Mouse (Mus musculus) ovary, postnatal 10 days (tissue): Measurements from ENCODE around the gene Gsdma2.
"Not testable (repeated sequence)": the region's sequence is repeated elsewhere in the genome, so short reads cannot be mapped to it uniquely, and the experiment has no call there.

Experiments used
- DNase-seq: peaks from one replicate; pipeline ENCODE4 v3.0.0; 2022; ENCODE audit warnings: low spot score

Gene Gsdma2

DNA sequence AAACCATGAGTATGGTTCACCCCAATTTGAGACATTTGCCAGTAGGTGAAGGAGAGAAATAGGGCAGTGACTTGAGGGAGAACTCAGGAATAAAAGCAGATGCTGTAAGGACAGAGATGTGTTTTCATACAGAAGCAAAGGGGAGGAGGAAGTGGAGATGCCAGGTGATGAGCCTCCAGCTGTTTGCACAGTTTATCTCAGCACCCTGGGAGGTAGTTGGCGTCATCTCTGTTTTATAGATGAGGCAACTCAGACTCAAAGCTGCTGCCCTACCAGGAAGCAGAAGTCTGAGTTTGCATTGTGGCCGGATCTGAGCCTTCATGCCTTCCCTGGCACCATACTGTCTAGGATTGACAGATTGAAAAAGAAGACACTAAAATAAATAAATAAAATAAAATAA, 22.4 kb downstream of the Gsdma2 start:
- DNase-seq, result no peak

DNA sequence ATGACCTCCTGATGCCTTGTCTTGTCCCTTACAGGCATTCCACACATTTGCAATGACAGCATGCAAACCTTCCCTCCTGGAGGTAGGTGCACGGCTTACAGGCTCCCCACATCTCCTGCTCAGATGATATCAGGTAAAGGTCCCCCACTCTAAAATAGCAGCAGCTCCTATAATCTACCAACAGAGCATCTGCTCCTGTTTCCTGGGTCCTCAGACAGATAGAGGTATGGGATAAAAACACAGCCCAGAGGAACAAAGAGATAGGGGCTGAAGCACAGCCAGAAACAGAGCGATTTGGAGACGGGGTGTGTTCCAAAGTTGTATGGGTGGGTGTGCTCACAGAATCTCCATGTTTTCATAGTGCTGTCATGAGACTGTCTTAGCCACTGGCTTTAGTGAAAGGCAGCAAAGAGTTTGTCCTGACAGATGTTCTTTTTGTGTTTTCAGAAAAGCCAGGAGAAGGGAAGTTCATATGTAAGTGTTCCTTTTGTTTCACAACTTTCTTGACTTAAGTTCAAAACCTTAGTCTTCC, 24.8 kb downstream of the Gsdma2 start:
- no peak for DNase-seq

DNA sequence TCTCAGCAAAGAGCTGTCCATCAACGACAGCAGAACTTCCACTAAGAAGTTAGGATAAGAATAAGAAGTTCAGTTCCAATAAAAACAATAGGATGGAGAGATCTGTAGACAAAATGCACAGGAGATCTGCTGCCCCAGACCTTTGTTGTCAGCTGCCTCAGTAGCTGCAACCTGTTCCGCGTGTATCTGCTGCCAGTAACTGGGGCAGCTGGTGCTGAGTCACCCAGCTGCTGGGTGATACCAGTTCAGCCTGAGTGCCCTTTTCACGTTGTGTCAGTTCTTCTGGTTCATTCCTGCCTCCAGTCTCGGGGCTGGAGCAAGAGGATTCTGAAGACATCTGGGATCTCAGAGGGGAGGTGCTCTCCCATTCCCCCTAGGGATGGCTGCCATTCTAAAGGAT, 25.3 kb downstream of the Gsdma2 start:
- DNase-seq, result no peak

DNA sequence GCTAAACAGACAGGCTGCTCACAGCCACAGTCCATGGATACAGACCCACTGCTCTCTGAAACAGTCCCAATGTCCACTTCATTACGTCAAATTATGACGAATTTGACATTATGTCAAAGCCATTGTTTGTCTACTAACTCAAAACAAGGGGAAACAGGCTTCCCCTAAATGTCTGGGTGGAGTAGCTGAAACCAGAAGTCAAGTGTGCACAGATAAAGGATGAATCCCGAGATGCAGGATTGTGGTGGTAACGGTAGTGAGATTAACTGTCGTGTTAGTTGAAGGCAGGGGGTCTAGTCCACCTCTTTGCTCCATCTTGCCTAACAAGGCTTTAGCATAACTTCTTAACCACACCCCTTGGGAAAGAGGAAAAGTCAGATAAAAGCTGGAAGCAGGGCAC, 25.9 kb downstream of the Gsdma2 start:
- DNase-seq, result no peak

DNA sequence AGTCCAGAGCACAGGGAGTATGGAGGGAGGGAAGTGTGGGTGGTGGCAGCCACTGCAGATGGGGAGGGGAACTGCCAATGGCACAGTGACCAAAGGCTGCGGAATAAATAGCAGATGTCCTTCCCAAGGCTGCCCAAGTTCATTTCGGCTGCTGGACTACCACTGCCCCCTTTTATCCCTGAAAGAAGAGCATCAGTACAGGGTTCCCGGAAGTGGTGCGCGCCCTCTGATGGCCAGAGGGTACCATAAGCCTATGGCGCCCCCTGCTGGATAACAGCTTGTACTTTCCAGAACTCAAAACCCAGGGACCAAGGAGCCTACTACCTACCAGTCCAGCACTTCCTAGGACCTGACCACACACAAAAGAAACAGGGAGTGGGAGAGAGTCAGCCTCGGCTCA, 26.6 kb downstream of the Gsdma2 start:
- not testable (repeated sequence) for DNase-seq

DNA sequence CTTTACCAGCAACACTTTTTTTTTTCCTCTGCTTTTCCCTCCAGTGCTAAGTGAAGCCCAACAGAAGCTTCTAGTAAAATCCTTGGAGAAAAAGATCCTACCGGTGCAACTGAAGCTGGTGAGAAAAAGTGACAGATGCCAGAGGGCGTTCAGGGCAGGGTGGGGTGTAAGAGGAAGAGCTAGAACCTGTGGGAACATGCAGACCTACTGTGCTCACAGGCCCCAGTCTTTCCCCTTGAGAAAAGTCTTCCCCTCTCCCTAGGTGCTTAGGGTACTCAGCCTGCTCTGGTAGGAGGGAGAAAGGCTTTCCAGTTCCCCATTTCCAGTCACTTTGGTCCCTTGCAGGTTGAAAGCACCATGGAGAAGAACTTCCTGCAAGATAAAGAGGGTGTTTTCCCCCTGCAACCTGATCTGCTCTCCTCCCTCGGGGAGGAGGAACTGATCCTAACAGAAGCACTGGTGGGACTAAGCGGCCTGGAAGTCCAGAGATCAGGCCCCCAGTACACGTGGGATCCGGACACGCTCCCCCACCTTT, 29.3 kb downstream of the Gsdma2 start:
- no peak for DNase-seq

DNA sequence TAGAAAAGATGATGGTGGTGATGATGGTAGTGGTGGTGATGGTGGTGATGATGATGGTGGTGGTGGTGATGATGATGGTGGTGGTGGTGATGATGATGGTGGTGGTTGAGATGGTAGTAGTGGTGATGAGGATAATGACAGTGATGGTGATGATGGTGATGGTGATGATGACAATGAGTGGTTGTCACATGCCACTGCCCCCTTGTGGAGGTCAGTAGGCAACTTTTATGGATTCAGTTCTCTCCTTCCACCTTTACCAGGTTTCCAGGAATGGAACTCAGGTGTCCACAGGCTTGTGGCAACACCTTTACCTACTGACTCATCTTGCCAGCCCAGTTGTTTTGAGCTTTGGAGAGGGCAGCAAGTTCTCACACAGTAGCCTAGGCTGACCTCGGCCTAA, 33.5 kb downstream of the Gsdma2 start:
- DNase-seq, result no peak

DNA sequence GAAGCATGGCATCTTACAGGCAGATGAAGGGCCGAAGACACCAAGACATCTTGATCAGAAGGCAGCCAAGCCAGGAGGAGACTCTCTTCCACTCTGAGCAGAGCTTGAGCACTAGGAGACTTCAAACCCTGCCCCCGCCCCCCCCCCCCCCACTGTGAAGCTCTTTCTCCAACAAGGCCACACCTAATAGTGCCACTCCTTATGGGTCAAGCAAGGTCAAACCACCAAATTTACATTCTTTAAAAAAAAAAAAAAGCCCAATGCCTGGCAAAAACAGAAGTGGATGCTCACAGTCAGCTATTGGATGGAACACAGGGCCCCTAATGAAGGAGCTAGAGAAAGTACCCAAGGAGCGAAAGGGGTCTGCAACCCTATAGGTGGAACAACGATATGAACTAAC, 34.0 kb downstream of the Gsdma2 start:
- DNase-seq, result not testable (repeated sequence)

DNA sequence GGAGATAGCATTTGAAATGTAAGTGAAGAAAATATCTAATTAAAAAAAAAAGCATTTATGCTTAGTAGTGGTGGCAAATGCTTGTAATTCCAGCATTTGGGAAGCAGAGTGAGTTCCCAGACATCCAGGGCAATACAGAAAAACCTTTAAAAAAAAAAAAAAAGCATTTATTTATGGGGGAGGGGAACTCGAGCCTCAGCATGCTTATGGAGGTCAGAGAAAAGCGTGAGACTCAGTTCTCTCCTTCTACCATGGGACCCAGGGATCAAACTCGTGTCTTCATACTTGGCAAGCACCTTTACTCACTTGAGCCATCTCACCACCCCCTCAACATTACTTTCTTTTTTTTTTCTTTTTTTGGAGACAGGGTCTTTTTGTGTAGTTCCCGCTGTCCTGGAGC, 34.6 kb downstream of the Gsdma2 start:
- no peak for DNase-seq

DNA sequence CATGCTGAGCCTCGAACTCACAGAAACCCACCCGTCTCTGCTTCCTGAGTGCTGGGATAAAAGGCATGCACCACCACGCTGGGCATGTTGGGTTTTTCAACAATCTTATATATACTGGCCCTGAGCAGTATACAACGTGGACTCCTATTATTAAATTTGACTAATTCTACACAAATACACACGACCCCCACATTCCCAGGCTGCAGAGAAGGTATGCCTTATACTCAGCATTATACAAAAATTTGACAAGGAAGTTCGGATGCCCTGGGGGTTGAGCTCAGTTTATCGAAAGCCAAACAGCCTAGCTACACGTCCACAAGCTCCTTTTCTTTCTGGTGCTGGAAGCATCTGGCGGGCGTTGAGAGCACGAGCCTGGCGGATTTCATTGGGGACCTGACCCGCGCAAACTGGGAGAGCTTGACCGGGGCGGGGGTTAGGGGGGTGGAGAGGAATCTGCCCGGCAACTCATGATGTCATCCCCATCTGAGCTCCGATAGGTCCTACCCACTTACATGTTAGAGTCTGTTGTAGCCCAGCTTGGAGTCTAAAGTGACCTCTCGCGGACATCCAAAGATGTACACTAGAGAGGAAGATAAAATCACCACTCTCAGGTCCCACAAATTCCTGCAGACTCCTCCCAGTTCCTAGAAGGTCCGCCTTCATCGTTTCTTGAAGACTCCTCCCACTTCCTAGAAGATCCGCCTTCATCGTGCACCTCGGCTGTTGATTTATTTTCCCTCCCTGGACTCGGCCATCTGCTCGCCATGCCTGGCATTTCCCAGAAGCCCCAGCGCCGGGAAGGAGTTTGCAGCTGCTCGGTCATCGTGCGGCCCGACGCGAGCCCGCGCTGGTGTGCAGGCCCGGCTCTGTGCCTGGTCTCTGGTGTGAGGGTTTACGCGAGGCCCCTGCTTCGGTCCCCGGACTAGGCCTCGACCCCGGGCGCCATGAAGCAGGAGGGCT, 35.5 kb downstream of the Gsdma2 start, which contains the start of gene Psmd3:
TSS of gene Psmd3 (plus strand) at position 769 of the 960 bp plus-strand sequence.
- peak; percentile 100 for DNase-seq

DNA sequence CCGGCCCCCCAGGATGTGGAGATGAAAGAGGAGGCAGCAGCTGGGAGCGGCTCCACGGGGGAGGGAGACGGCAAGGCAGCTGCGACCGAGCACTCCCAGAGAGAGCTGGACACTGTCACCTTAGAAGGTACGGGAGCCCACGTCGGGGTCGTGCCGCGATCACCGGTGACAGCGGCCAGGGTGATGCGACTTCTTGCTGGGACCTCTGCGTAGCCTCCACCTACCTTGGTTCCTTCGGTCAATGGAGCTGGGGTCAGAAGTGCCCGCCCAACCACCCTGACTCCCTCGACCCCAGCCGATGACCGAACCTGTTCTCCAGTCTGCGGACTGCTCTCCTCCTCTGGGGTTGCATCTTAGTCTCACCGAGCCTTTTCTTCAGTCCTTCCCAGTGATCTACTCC, 36.3 kb downstream of the Gsdma2 start:
- no peak for DNase-seq

DNA sequence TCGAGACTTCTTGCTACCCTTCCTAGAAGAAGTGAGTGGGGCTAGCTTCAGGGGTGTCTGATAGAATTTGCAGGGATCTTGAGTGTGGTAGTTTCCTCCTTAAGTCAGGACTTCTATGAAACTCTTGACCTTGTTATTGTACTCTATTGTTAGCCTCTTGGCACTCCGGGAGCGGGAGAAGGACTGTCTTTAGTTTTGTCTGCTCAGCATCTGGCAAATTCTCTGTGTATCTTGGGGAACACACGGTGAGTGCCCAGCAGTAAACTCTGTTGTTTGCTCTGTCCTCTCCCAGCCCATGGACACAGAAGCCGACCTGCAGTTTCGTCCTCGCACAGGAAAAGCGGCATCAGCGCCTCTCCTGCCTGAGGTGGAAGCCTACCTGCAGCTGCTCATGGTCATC, 39.1 kb downstream of the Gsdma2 start:
- no peak for DNase-seq

DNA sequence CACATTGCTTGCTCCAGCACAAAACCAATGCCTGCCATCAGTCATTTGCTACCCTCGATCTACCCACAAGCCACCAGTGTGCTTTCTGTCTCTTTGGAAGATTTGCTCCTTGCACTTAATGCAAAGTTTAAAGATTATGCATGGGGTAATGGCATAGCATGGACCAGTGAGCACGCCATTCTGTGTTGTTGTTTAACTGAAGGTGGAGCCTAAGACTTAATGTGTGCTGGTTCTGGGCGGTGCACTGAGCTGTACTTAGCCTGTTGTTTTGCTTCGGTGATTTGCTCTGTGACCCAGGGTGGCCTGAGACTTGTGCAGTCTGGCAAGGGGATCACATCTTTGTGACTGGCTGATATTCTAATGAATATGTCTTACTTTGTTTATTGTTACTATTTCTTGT, 40.4 kb downstream of the Gsdma2 start:
- DNase-seq, result no peak

DNA sequence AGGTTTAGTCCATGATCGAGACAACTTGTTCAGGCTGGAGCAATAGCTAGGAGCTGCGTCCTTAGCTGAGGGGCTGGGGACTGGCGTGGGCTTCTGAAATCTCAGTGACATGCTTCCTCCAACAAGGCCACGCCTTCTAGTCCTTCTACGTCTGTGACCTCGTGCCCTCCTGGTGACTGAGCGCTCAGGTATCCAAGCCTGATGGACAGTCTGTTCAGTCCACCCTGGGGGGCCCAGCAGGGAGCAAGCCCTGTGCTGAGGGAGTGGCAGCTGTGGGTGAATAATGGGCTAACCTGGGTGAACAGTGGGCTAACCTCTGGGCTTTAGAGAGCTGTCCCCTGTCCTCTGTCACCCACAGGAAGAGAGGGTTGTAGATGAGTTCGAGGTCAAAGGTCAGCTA, 41.5 kb downstream of the Gsdma2 start:
- no peak for DNase-seq

DNA sequence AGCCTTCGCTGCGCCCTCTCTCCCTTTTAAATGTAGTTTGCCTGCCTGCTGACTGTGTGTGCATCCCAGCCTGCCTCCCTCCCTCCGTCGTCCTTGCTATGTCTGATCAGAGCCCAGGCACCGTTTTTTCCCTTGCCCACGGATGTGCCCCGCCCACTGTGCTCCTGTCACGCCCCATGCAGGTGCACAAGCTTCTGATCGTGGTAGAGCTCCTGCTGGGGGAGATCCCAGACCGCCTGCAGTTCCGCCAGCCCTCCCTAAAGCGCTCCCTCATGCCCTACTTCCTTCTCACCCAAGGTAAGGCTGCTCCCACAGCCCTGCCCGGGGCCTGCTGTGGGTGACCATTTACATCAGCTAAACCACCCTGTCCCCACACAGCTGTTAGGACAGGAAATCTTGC, 46.6 kb downstream of the Gsdma2 start:
- no peak for DNase-seq

DNA sequence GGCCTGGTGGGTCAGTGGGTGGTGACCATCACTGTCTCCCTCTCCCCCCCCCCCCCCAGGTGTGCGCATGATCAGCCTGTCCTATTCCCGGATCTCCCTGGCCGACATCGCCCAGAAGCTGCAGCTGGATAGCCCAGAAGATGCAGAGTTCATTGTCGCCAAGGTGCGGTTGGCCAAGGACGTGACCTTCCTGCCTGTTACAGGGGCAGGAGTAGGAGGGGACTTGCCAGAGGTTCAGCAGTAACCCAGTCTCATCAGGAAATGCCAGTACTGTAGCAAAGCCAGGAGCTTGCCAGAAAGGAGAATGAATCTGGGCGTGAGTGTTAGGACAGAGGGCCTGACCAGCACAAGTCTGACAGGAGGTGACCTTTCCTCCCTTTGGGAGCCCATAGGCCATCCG, 47.2 kb downstream of the Gsdma2 start:
- DNase-seq, result no peak

DNA sequence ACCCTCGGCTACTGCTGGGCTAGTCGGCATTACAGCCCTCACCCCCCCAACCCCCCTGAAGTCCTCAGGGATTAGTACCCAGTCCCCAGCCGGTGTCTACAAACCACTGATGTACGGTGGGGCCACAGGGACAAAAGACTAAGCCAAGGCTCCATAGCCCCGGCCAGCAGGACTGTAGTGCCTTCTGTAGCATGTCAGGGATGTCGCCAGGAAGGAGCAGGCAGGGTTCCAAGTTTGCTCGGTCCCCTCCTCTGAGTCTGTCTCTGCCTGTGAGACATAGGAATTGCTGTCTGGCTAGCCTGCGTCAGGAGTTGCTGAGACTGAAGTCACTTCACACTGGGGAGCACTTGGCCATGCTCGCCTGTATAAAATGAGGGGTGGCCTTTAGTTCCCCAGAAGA, 47.7 kb downstream of the Gsdma2 start:
- DNase-seq, result no peak

DNA sequence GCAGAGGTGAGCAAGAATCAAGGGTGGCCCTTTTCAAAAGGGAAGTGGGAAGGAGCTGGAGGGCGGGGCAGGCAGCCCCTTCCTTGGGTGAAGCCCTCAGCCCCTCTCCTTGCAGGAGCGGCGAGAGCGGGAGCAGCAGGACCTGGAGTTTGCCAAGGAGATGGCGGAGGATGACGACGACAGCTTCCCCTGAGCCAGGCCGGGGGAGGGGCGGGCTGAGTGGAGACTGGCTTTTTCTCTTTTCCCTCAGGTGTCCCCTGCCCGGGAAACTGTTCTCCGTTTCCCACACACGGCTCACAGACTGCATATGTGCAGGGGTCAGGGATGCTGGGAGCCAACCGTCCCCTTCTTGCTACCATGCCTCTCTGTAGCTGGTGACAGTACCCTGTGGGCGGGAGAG, 48.8 kb downstream of the Gsdma2 start:
- DNase-seq, result no peak

DNA sequence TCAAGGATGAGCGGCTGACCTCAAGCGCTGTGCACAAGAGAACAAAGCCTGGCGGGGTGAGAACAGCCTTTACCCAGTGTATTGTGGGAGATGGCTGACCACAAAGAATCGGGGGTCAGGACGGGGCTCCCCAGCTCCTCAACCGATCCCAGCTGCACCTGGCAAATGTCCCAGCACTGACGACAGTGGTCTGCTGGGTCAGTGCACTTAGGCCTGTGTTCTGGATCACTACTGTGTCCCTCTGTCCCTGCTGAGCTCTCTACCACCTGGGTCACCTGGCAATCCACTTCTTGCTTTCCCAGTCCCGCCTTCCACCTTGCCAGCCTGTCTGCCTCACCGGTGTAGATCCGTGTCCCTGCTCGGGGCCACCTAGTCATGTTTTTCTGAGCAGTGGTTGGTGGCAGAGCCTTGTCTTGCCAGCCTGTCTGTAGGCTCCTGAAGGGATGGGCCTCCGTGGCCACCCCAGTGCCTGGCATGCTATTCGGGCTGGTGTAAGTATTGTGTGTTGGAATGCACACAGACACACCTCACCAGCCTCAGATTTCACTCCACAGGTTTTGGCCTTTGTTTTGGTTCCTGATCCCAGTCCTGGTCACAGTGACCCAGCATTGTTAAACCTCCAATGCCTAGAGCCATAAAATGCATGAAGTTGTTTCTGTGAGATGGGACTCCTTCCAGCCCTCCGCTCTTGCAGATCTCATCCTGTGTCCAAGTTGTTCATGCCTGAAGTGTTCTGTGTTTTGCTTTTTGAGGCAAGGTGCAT, 50.1 kb downstream of the Gsdma2 start:
- no peak for DNase-seq

DNA sequence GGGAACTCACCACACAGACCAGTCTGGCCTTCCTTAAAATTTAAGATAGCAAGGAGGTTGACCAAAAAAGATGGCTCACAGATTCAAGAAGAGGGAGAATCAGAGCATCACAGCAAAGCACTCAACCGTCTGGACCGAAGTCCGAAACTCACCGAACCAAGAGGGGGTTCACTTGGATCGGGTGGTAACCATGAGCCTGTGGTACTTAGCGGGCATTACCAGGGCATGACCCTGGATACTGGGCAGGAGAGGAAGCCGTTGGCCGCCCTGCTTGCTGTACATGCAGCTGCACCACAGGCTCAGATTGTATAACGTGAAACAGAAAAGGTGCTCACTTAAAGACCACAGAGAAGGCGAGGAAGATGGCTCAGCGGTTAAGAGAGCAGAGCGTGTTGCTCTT, 50.7 kb downstream of the Gsdma2 start:
- no peak for DNase-seq

DNA sequence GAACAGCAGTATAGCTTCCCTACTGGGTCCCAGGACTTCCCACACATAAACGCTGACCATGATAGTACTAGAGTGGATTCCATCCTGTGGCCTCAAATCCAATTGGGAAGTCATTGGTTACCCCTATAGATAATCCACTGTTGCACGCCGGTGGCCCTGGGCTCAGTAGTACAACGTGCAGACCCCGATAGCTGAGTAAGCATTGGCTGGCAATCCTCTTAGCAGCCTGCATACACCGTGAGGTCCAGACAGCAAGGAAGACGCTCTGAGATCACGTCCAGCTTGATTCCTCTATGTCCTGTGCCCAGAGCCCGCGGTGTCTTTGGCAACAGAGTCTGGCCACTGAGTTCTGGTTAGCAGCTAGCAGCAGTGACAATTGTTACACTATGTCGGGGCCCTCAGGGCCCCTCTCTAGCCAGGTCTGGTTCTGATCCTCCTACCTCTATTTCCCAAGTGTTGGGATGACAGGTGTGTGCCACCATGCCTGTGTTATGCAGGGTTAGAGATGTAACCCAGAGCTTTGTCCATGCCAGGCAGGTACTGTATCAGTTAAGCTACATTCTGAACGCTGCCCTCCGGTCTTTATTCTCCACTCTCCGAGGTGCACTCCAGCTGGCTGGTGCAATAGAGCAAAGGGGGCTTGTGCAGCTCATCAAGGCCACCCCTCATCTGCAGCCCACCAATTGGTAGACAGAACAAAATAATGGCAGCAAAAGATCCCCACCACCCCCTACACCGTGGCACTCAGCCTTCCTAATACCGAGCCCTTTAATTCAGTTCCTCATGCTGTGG, 52.5 kb downstream of the Gsdma2 start:
- no peak for DNase-seq

DNA sequence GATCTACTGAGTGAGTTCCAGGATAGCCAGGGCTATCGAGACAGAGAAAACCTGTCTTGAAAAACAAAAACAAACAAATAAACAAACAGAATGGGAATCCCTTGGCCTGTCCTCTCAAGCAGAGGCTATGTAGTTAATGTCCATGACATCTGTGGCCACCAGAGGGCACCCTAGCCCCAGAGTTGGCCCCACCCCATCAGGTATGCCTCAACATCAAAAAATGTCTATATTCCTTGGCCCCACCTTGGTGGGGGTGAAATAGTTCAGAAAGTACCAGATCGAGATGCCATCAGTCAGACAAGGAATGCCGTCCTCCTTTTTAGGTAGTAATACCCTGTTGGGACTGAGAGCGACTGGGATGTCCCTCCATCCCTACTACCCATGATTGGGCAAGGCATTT, 53.4 kb downstream of the Gsdma2 start:
- peak; percentile 68 for DNase-seq
